ENCODE assay signal across 12 mouse cellular contexts in genomic region chr7:49497426-49497892, GRCm38 (mm10).
DNase-seq lines count a peak whose midpoint lies in the region; ATAC-seq and TF ChIP-seq lines count a peak whose summit lies in the region.
"Had no signal": no experiment of that assay in that cellular context is flagged by ENCODE, and none has a peak within 500 bp of the region (broad histone marks: within the 10 kb centered on the region; RNA-seq: fewer than 3 reads in every experiment).

No protein-coding gene starts in this region.

- no peak for TF ChIP-seq CTCF in layer of hippocampus, adult 2 months (conservative IDR thresholded peaks at IDR 0.05)
- TF ChIP-seq CTCF in bone marrow, adult 2 months (IDR thresholded peaks at IDR 0.05; ENCODE audit: control insufficient read depth, insufficient read depth, low read length) = no peak
- TF ChIP-seq CTCF in intestine, postnatal 0 days (IDR thresholded peaks at IDR 0.05; ENCODE audit: low read depth) = no peak

- no peaks in the 10 kb centered on the region for H3K27me3 ChIP-seq in forebrain, embryonic 13.5 days
- H3K27me3 ChIP-seq in intestine, postnatal 0 days (replicated peaks; ENCODE audit: control insufficient read depth, insufficient read depth, low read length) = no peaks in the 10 kb centered on the region

- H3K4me2 ChIP-seq in forebrain, embryonic 13.5 days = no peak overlapping the region; the same call in 1 of the 2 replicates
- 0 out of 2 replicates have a peak overlapping the region, but pooled peaks have one; percentile 24 for H3K4me2 ChIP-seq in intestine, postnatal 0 days (replicated peaks; ENCODE audit: low read depth)

- no peak overlapping the region for H3K9ac ChIP-seq in forebrain, embryonic 13.5 days
- H3K9ac ChIP-seq in intestine, postnatal 0 days (ENCODE audit: low read depth, low read length) = no peak overlapping the region

- no peaks in the 10 kb centered on the region for H3K9me3 ChIP-seq in forebrain, embryonic 13.5 days (replicated peaks)
- no peaks in the 10 kb centered on the region for H3K9me3 ChIP-seq in intestine, postnatal 0 days (ENCODE audit: control insufficient read depth)

- no peak; the same call in 1 of the 2 replicates for ATAC-seq in forebrain, embryonic 13.5 days
- no peak for ATAC-seq in intestine, postnatal 0 days

- H3K4me1 ChIP-seq in bone marrow, adult 2 months (ENCODE audit: control insufficient read depth, insufficient read depth, low read length) = peaks cover 3% of the 10 kb centered on the region; the same call in 1 of the 2 replicates
- peaks cover 34% of the 10 kb centered on the region for H3K4me1 ChIP-seq in forebrain, embryonic 13.5 days
- H3K4me1 ChIP-seq in intestine, postnatal 0 days (replicated peaks; ENCODE audit: control insufficient read depth, insufficient read depth, low read length) = no peaks in the 10 kb centered on the region

- TF ChIP-seq POLR2A in bone marrow, adult 2 months (IDR thresholded peaks at IDR 0.05; ENCODE audit: borderline replicate concordance, control insufficient read depth, low read depth, low read length) = no peak

- H3K4me3 ChIP-seq in layer of hippocampus, adult 2 months = no peak overlapping the region
- no peak overlapping the region for H3K4me3 ChIP-seq in bone marrow, adult 2 months (replicated peaks; ENCODE audit: control insufficient read depth, low read depth, low read length)
- H3K4me3 ChIP-seq in forebrain, embryonic 13.5 days = no peak overlapping the region
- no peak overlapping the region for H3K4me3 ChIP-seq in intestine, postnatal 0 days (ENCODE audit: low read depth, low read length)
- H3K4me3 ChIP-seq: myocyte had no signal

- 36% methylated on average over 4 of the region's 4 CpGs for WGBS in bone marrow, adult 2 months
- 57% methylated on average over 4 of the region's 4 CpGs for WGBS in forebrain, embryonic 13.5 days
- WGBS in intestine, postnatal 0 days = 63% methylated on average over 4 of the region's 4 CpGs

- no peak for DNase-seq in layer of hippocampus, adult 2 months (ENCODE audit: low spot score in 2 of 2)
- DNase-seq in layer of hippocampus, adult 18-20 months (ENCODE audit: low spot score in 2 of 2) = no peak
- DNase-seq in frontal cortex, postnatal 14 days (ENCODE audit: low spot score in 2 of 2) = no peak
- no peak for DNase-seq in cerebellum, adult 11 months
- DNase-seq: adrenal gland, postnatal 10 days; cerebellum, postnatal 25 days; kidney, adult 18-20 months had no signal

- H3K27ac ChIP-seq in layer of hippocampus, adult 2 months = peak overlapping the region; percentile 84
- peak overlapping the region; percentile 32 for H3K27ac ChIP-seq in bone marrow, adult 2 months (ENCODE audit: control insufficient read depth, insufficient read depth, low read depth, low read length, poor library complexity)
- H3K27ac ChIP-seq in forebrain, embryonic 13.5 days = peak overlapping the region; percentile 85; the same call in 1 of the 2 replicates
- H3K27ac ChIP-seq in intestine, postnatal 0 days (ENCODE audit: low read depth, low read length) = no peak overlapping the region

- H3K36me3 ChIP-seq in forebrain, embryonic 13.5 days (ENCODE audit: poor library complexity, severe bottlenecking) = no peaks in the 10 kb centered on the region
- H3K36me3 ChIP-seq in intestine, postnatal 0 days (ENCODE audit: control insufficient read depth, insufficient read depth) = peaks cover 28% of the 10 kb centered on the region; the same call in 1 of the 2 replicates
- H3K36me3 ChIP-seq: G1E had no signal
